Mouse (Mus musculus): ENCODE data around the gene Map3k4. TPM values are rescaled to one million over a fixed set of nuclear protein-coding genes. Genes with fewer than 3 reads are reported as not detected.

Map3k4 gene
- polyA plus RNA-seq, 2 experiments from 2014 or later, result 10.0 to 11.9 TPM

GRCm38 (mm10) chr17:12179339-12179738 is 139.3 kb downstream of the Map3k4 start:
- no peak for ATAC-seq

Other genes starting within 250 kb of the Map3k4 start
- 10 to 100 TPM; 15.7 to 24.8 TPM for gene Agpat4, start 200.1 kb downstream of the Map3k4 start, polyA plus RNA-seq (2017; shearing (Covaris generic))
- gene Plg, start 59.8 kb upstream of the Map3k4 start, polyA plus RNA-seq (2017; shearing (Covaris generic)), result not detected
- gene Slc22a3, start 188.9 kb upstream of the Map3k4 start, polyA plus RNA-seq (2017; shearing (Covaris generic)), result not detected